Mouse (Mus musculus): ENCODE measurements around the gene Nfib.

- no peak for TF ChIP-seq CTCF (IDR thresholded peaks at IDR 0.05 in 2 of 3, conservative IDR thresholded peaks at IDR 0.05 in 1 of 3; ENCODE audit: control insufficient read depth in 1 of 3, insufficient read depth in 1 of 3, low read depth in 2 of 3, low read length in 3 of 3, poor library complexity in 1 of 3, severe bottlenecking in 1 of 3)
- TF ChIP-seq RAD21 (IDR thresholded peaks at IDR 0.05; ENCODE audit: low read depth, low read length): no peak
- TF ChIP-seq EP300 (IDR thresholded peaks at IDR 0.05; ENCODE audit: low read depth in 1 of 2, low read length in 2 of 2): no peak
- TF ChIP-seq ELF1 (IDR thresholded peaks at IDR 0.05; ENCODE audit: low read depth, low read length): no peak
- TF ChIP-seq CHD2 (IDR thresholded peaks at IDR 0.05; ENCODE audit: low read length): no peak
- no peak for TF ChIP-seq MAX (IDR thresholded peaks at IDR 0.05; ENCODE audit: low read length)
- TF ChIP-seq JUND (IDR thresholded peaks at IDR 0.05; ENCODE audit: low read depth, low read length): no peak
- no peak for TF ChIP-seq POLR2A (IDR thresholded peaks at IDR 0.05; ENCODE audit: control insufficient read depth in 1 of 2, insufficient read depth in 1 of 2, low read depth in 1 of 2, low read length in 2 of 2, poor library complexity in 1 of 2)
Measured at GRCm38 (mm10) chr4:82704079-82704830, 1.3 kb downstream of the Nfib start.
